Mouse (Mus musculus): ENCODE data around the gene Tenm2. TPM values are rescaled to one million over a fixed set of nuclear protein-coding genes. Genes with fewer than 3 reads are reported as not detected.
A peak's percentile ranks its signal among the peaks of the same experiment; 100 is the strongest.

Gene Tenm2
- polyA plus RNA-seq, 1 experiment from 2014 or later: 39.5 TPM

GRCm38 (mm10) chr11:36036061-36036695 lies 1199.6 kb downstream of the Tenm2 start:
- Histone ChIP-seq H3K27ac (replicated peaks) (peak overlapping the region; percentile 33; the same call in 1 of the 2 replicates), H3K27me3 (no peaks in the 10 kb centered on the region), H3K36me3 (0 out of 2 replicates have a peak, but pooled peaks cover 3% of the 10 kb centered on the region), H3K9ac (replicated peaks) (no peak overlapping the region), H3K4me2 (replicated peaks) (no peak overlapping the region), H3K4me1 (peaks cover 41% of the 10 kb centered on the region), H3K9me3 (no peaks in the 10 kb centered on the region), H3K4me3 (no peak overlapping the region)
- 35% methylated on average over 7 of the region's 7 CpGs for WGBS
- ATAC-seq (replicated peaks): peak; percentile 73

DNA sequence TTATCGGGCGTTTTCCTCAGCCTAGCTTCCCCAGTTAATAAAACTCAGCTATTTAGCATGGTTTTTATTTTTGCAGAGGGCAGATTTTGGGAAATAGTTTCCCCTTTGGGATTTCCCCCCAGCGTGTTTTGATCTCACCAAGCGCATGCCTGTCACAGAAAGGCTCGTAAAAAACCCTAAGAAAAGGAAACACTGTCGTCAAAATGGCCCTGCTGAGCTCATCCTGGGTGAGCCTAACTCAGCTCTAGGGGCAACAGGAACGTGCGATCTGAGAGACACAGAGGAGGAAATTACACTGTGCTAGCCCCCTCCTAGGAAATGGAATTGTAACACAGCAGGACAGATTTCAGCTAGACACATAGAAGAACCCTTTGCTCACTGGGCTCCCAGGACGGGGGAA lies 1204.0 kb downstream of the Tenm2 start:
- Histone ChIP-seq H3K36me3 (0 out of 2 replicates have a peak, but pooled peaks cover 3% of the 10 kb centered on the region), H3K4me1 (peaks cover 19% of the 10 kb centered on the region), H3K27me3 (no peaks in the 10 kb centered on the region), H3K9me3 (no peaks in the 10 kb centered on the region), H3K4me3 (no peak overlapping the region), H3K9ac (replicated peaks) (no peak overlapping the region), H3K4me2 (replicated peaks) (no peak overlapping the region), H3K27ac (replicated peaks) (no peak overlapping the region)
- WGBS: 35% methylated on average over 9 of the region's 9 CpGs
- ATAC-seq (replicated peaks): no peak

DNA sequence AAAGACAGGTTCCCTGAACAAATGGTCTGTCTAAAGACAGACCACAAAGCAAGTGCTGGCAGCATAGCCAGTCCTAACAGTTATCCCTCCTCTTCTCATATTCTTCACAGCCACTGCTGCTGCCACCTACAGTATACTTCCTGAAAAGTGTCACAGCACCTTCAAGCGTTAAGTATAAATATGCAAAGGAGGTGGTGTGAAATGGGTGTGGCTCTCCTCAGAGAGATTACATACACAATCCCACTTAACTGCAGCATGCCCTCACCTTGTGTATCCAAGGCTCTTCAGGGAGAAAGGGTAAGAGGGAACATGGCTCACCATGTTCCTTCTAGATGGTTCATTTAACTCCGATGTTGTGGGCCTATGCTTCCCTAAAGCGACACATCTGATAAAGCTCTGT lies 1215.8 kb downstream of the Tenm2 start:
- no peaks in the 10 kb centered on the region for H3K4me1 ChIP-seq
- H3K27ac ChIP-seq (replicated peaks): no peak overlapping the region
- H3K9me3 ChIP-seq: no peaks in the 10 kb centered on the region
- no peak overlapping the region for H3K9ac ChIP-seq (replicated peaks)
- ATAC-seq (replicated peaks): no peak
- no peak overlapping the region for H3K4me2 ChIP-seq (replicated peaks)
- H3K4me3 ChIP-seq: no peak overlapping the region
- WGBS: 74% methylated on average over 3 of the region's 3 CpGs
- no peaks in the 10 kb centered on the region for H3K27me3 ChIP-seq
- H3K36me3 ChIP-seq: peaks cover 20% of the 10 kb centered on the region

- Histone ChIP-seq H3K4me3 (no peak overlapping the region), H3K27me3 (no peaks in the 10 kb centered on the region), H3K4me1 (no peaks in the 10 kb centered on the region), H3K9ac (replicated peaks) (no peak overlapping the region), H3K27ac (replicated peaks) (no peak overlapping the region), H3K9me3 (no peaks in the 10 kb centered on the region), H3K4me2 (replicated peaks) (no peak overlapping the region), H3K36me3 (peaks cover 7% of the 10 kb centered on the region; the same call in 1 of the 2 replicates)
- WGBS: 87% methylated on average over 4 of the region's 4 CpGs
- ATAC-seq (replicated peaks): no peak
These were observed 1222.6 kb downstream of the Tenm2 start for GRCm38 (mm10) chr11:36013179-36013578.

DNA sequence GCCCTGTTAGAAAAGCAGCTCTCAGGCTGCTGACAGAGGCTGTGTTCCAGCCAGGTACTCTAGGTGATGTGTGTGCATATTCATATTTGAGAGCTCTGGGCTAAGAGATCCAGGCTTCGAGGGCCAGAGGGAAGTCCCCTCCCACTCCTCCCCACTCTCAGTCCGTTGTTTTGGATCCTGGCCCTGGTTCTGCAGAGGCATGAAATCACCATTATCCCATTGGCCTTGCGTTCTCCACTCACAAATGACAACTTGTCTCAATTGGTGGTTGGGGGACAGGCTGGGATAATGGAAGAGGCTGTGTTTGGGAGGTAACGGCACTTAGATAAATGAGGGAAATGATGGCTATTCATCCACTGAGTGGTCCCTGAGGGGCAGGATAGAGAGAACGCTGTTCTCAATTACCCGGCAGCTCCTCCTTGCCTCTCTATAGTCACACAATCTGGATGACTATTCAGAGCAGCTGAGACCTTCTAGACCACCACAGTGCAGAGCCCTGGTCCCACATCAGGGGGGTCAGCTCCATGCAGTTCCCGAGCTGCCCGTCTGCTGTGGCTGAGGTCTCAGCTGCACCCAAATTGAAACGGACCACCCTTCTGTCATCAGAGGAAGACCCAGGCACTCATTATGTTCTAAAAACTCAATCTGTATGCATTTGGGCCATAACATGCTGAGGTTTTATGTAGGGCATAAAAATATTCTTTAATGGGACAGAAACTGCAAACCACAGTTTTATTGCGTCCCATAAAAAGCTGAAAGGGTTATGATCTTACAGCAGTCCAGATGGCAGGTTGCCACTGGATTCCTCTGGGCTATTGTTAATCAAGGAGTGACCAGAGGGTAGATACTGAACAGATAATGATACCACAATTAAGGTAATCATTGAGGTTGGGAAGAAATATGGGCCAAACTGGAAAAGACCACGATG lies 1226.2 kb downstream of the Tenm2 start:
- H3K27me3 ChIP-seq: no peaks in the 10 kb centered on the region
- no peaks in the 10 kb centered on the region for H3K9me3 ChIP-seq
- H3K9ac ChIP-seq (replicated peaks): no peak overlapping the region
- 56% methylated on average over 11 of the region's 11 CpGs for WGBS
- no peak; the same call in 1 of the 2 replicates for ATAC-seq (replicated peaks)
- no peak overlapping the region for H3K4me2 ChIP-seq (replicated peaks)
- H3K36me3 ChIP-seq: peaks cover 18% of the 10 kb centered on the region; the same call in 1 of the 2 replicates
- H3K4me3 ChIP-seq: no peak overlapping the region
- no peak overlapping the region for H3K27ac ChIP-seq (replicated peaks)
- no peaks in the 10 kb centered on the region for H3K4me1 ChIP-seq

GRCm38 (mm10) chr11:36002900-36003299 lies 1232.9 kb downstream of the Tenm2 start:
- Histone ChIP-seq H3K9me3 (no peaks in the 10 kb centered on the region), H3K36me3 (peaks cover 8% of the 10 kb centered on the region; the same call in 1 of the 2 replicates), H3K27me3 (no peaks in the 10 kb centered on the region), H3K9ac (replicated peaks) (no peak overlapping the region), H3K4me1 (peaks cover 20% of the 10 kb centered on the region), H3K4me2 (replicated peaks) (no peak overlapping the region), H3K27ac (replicated peaks) (no peak overlapping the region), H3K4me3 (no peak overlapping the region)
- 59% methylated on average over 4 of the region's 4 CpGs for WGBS
- no peak for ATAC-seq (replicated peaks)

DNA sequence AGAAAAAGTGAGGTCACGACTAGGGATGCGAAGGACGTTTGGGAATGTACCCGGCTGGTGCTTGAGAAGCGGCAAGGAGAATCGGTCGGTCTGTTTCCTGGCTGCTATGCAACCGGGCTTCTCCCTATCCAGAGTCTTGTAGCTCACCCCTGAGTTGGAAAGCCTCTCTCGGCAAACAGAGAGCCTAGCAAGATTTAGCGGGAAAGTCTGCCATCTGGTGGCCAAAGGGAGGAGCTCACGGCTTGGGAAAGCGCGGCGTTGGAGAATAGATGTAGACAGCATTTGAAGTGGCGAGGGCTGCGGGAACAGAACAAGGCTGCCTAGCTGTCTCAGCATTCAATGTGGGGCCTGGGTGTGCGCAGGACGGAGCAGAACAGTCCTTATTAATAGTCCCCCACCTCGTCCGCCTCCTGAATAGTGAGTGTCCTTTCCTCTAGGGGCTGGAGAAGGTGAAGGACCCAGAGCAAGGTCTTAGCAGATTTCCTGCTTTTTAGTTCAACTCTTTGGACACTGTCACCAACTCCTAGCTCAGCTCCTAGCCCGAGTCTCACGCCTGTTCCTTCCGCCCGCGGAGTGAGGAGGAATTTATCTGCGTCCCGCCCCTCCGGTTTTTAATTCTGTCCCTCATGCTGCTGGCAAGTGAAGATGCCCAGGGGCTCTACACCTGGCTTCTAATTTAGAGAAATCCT lies 1234.3 kb downstream of the Tenm2 start:
- WGBS: 3% methylated on average over 28 of the region's 28 CpGs
- H3K27ac ChIP-seq (replicated peaks): 0 out of 2 replicates have a peak overlapping the region, but pooled peaks have one; percentile 12
- no peak overlapping the region for H3K9ac ChIP-seq (replicated peaks)
- H3K27me3 ChIP-seq: no peaks in the 10 kb centered on the region
- no peaks in the 10 kb centered on the region for H3K36me3 ChIP-seq
- H3K4me2 ChIP-seq (replicated peaks): peak overlapping the region; percentile 42
- no peaks in the 10 kb centered on the region for H3K9me3 ChIP-seq
- peak overlapping the region; percentile 21 for H3K4me3 ChIP-seq
- H3K4me1 ChIP-seq: peaks cover 20% of the 10 kb centered on the region
- ATAC-seq (replicated peaks): peak; percentile 91

- Histone ChIP-seq H3K4me3 (peak overlapping the region; percentile 21), H3K4me2 (replicated peaks) (peak overlapping the region; percentile 42), H3K9me3 (no peaks in the 10 kb centered on the region), H3K9ac (replicated peaks) (no peak overlapping the region), H3K36me3 (no peaks in the 10 kb centered on the region), H3K27me3 (no peaks in the 10 kb centered on the region), H3K4me1 (peaks cover 20% of the 10 kb centered on the region), H3K27ac (replicated peaks) (0 out of 2 replicates have a peak overlapping the region, but pooled peaks have one; percentile 12)
- 7% methylated on average over 10 of the region's 10 CpGs for WGBS
- ATAC-seq (replicated peaks): no peak
These were observed 1235.0 kb downstream of the Tenm2 start for GRCm38 (mm10) chr11:36000585-36001281.

DNA sequence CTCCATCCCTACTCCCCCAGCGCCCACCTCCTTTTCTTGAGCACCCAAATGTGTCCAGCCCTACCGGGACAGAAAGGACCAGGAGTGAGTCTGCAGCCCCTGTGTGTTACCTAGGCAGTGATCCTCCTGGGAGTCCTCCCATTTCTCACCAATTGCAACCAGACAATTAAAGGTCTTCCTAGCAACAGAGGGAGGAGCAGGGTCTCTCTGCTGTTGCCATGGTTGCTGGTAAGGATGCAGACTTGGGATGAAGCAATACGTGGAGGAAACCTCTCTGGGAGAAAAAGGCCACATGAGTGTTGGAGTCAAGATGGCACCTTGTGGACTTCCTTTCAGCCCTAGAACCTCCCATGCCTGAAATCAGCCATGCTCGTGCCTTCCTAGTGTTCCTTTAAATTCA lies 1235.7 kb downstream of the Tenm2 start:
- Histone ChIP-seq H3K27ac (replicated peaks) (no peak overlapping the region), H3K4me2 (replicated peaks) (no peak overlapping the region), H3K36me3 (no peaks in the 10 kb centered on the region), H3K9ac (replicated peaks) (no peak overlapping the region), H3K4me1 (peaks cover 20% of the 10 kb centered on the region), H3K4me3 (no peak overlapping the region), H3K9me3 (no peaks in the 10 kb centered on the region), H3K27me3 (no peaks in the 10 kb centered on the region)
- ATAC-seq (replicated peaks): 0 out of 2 replicates have a peak, but pooled peaks have one; percentile 2
- 15% methylated on average over 4 of the region's 4 CpGs for WGBS

GRCm38 (mm10) chr11:35998048-35998447 lies 1237.7 kb downstream of the Tenm2 start:
- Histone ChIP-seq H3K27ac (replicated peaks) (no peak overlapping the region), H3K36me3 (no peaks in the 10 kb centered on the region), H3K9ac (replicated peaks) (no peak overlapping the region), H3K9me3 (no peaks in the 10 kb centered on the region), H3K4me1 (peaks cover 20% of the 10 kb centered on the region), H3K4me2 (replicated peaks) (no peak overlapping the region), H3K4me3 (no peak overlapping the region), H3K27me3 (no peaks in the 10 kb centered on the region)
- 88% methylated on average over 12 of the region's 12 CpGs for WGBS
- no peak for ATAC-seq (replicated peaks)

- Histone ChIP-seq H3K4me2 (replicated peaks) (no peak overlapping the region), H3K27me3 (no peaks in the 10 kb centered on the region), H3K9me3 (no peaks in the 10 kb centered on the region), H3K4me1 (peaks cover 23% of the 10 kb centered on the region), H3K36me3 (no peaks in the 10 kb centered on the region), H3K9ac (replicated peaks) (no peak overlapping the region), H3K27ac (replicated peaks) (no peak overlapping the region), H3K4me3 (no peak overlapping the region)
- no peak for ATAC-seq (replicated peaks)
These were observed 1240.5 kb downstream of the Tenm2 start for GRCm38 (mm10) chr11:35995310-35995709.

Measured in forebrain, embryonic 15.5 days (tissue).